Mouse (Mus musculus): ENCODE measurements around the gene Htt.

Gene Htt

GRCm38 (mm10) chr5:34931516-34932457 lies 170.2 kb downstream of the Htt start:
- DNase-seq (ENCODE audit: low read depth), result no peak

GRCm38 (mm10) chr5:34932458-34932806 lies 170.9 kb downstream of the Htt start:
- DNase-seq (ENCODE audit: low read depth), result no peak

- DNase-seq (ENCODE audit: low read depth), result no peak
Measured at GRCm38 (mm10) chr5:34933461-34933860, 171.9 kb downstream of the Htt start.

GRCm38 (mm10) chr5:34941710-34942470 lies 180.3 kb downstream of the Htt start:
- no peak for DNase-seq (ENCODE audit: low read depth)

- DNase-seq (ENCODE audit: low read depth), result no peak
Measured at GRCm38 (mm10) chr5:34943428-34943827, 181.9 kb downstream of the Htt start.

- DNase-seq (ENCODE audit: low read depth), result peak; percentile 79
Measured at GRCm38 (mm10) chr5:34948861-34949760, 187.6 kb downstream of the Htt start, which contains the start of gene Rgs12. Gene Rgs12 (plus strand): TSS chr5:34949445.

GRCm38 (mm10) chr5:34949769-34950211 lies 188.2 kb downstream of the Htt start:
- no peak for DNase-seq (ENCODE audit: low read depth)

- DNase-seq (ENCODE audit: low read depth), result no peak
Measured at GRCm38 (mm10) chr5:34950486-34951160, 189.1 kb downstream of the Htt start.

GRCm38 (mm10) chr5:34951161-34951834 lies 189.8 kb downstream of the Htt start:
- no peak for DNase-seq (ENCODE audit: low read depth)

GRCm38 (mm10) chr5:34954508-34954907 lies 193.0 kb downstream of the Htt start:
- no peak for DNase-seq (ENCODE audit: low read depth)

- no peak for DNase-seq (ENCODE audit: low read depth)
Measured at GRCm38 (mm10) chr5:34955630-34956029, 194.1 kb downstream of the Htt start.

- DNase-seq (ENCODE audit: low read depth), result no peak
Measured at GRCm38 (mm10) chr5:34956151-34956550, 194.6 kb downstream of the Htt start.

GRCm38 (mm10) chr5:34957015-34957414 lies 195.5 kb downstream of the Htt start:
- no peak for DNase-seq (ENCODE audit: low read depth)

- DNase-seq (ENCODE audit: low read depth), result no peak
Measured at GRCm38 (mm10) chr5:34960021-34960420, 198.5 kb downstream of the Htt start.
